ENCODE assay signal across 10 mouse cellular contexts in the genomic region with DNA sequence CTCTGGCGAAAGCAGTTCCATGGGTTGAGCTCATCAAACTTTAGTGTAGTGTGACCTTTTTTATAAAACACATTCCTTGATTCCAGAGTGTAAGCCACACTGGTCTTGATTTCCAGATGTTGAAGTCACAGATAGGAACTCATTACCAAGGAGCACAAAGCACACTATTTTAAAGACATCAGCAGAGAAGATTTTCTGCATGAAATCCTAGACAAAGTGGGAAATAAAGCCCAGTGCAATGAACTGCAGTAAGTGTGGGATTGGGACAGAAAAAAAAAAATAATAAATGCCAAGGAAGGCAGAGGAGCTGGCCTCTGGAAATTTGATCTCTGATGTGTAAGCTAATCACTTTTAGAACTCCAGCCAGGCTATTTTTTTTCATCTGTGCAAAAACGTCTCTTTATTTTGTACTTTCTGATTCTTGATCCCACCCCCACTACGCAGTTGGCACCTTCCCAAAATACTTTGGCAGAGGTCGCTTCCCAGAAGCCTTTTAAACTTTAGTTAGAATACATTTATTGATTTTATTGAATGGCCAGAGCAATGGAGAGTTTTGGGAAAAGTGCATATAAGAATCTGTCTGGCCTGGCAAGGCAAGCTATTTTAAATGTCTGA.
DNase-seq lines count a peak whose midpoint lies in the region; ATAC-seq and TF ChIP-seq lines count a peak whose summit lies in the region.
"Had no signal": no experiment of that assay in that cellular context is flagged by ENCODE, and none has a peak within 500 bp of the region (broad histone marks: within the 10 kb centered on the region; RNA-seq: fewer than 3 reads in every experiment).

No protein-coding gene starts in this region.

- ATAC-seq in hindbrain, postnatal 0 days = no peak
- no peak for ATAC-seq in hindbrain, embryonic 16.5 days
- no peak for ATAC-seq in midbrain, embryonic 14.5 days (ENCODE audit: low FRiP score, low TSS enrichment)
- no peak for ATAC-seq in limb, embryonic 15.5 days (ENCODE audit: insufficient number of reproducible peaks, low FRiP score, low TSS enrichment, low read depth)

- H3K27ac ChIP-seq in hindbrain, postnatal 0 days = no peak overlapping the region
- no peak overlapping the region for H3K27ac ChIP-seq in hindbrain, embryonic 16.5 days (ENCODE audit: low read depth, low read length)
- no peak overlapping the region for H3K27ac ChIP-seq in midbrain, embryonic 14.5 days (replicated peaks; ENCODE audit: low read depth, low read length)
- no peak overlapping the region for H3K27ac ChIP-seq in midbrain, embryonic 10.5 days (replicated peaks)
- H3K27ac ChIP-seq in limb, embryonic 15.5 days = 0 out of 2 replicates have a peak overlapping the region, but pooled peaks have one; percentile 47
- H3K27ac ChIP-seq: embryonic facial prominence, embryonic 12.5 days; layer of hippocampus, adult 2 months had no signal

- 39% methylated on average over 4 of the region's 4 CpGs for WGBS in hindbrain, postnatal 0 days
- WGBS in hindbrain, embryonic 16.5 days = 50% methylated on average over 4 of the region's 4 CpGs
- WGBS in midbrain, embryonic 14.5 days = 42% methylated on average over 4 of the region's 4 CpGs
- WGBS in midbrain, embryonic 10.5 days = 63% methylated on average over 4 of the region's 4 CpGs
- WGBS in limb, embryonic 15.5 days = 12% methylated on average over 4 of the region's 4 CpGs

- H3K4me3 ChIP-seq in hindbrain, postnatal 0 days (ENCODE audit: low read length) = no peak overlapping the region
- no peak overlapping the region for H3K4me3 ChIP-seq in hindbrain, embryonic 16.5 days (ENCODE audit: low read length)
- no peak overlapping the region for H3K4me3 ChIP-seq in midbrain, embryonic 14.5 days (replicated peaks; ENCODE audit: low read depth, low read length)
- no peak overlapping the region for H3K4me3 ChIP-seq in midbrain, embryonic 10.5 days
- H3K4me3 ChIP-seq in limb, embryonic 15.5 days = no peak overlapping the region
- H3K4me3 ChIP-seq: embryonic facial prominence, embryonic 12.5 days; layer of hippocampus, adult 2 months had no signal

- no peak overlapping the region for H3K9ac ChIP-seq in hindbrain, postnatal 0 days (replicated peaks; ENCODE audit: low read length)
- H3K9ac ChIP-seq in hindbrain, embryonic 16.5 days (ENCODE audit: low read depth, low read length) = no peak overlapping the region
- no peak overlapping the region for H3K9ac ChIP-seq in midbrain, embryonic 14.5 days (replicated peaks; ENCODE audit: low read length)
- H3K9ac ChIP-seq in limb, embryonic 15.5 days = no peak overlapping the region
- H3K9ac ChIP-seq: embryonic facial prominence, embryonic 12.5 days had no signal

- peak; percentile 13 for DNase-seq in adrenal gland, postnatal 14 days
- no peak for DNase-seq in adrenal gland, adult 2 months
- DNase-seq in hindbrain, postnatal 0 days (ENCODE audit: low spot score) = peak; percentile 44
- peak; percentile 42 for DNase-seq in midbrain, embryonic 14.5 days
- DNase-seq in midbrain, embryonic 10.5 days (ENCODE audit: low spot score) = no peak
- no peak for DNase-seq in frontal cortex, postnatal 25 days (ENCODE audit: low spot score in 2 of 2)

- no peaks in the 10 kb centered on the region for H3K4me1 ChIP-seq in hindbrain, postnatal 0 days (ENCODE audit: insufficient read depth, low read length)
- peaks cover 3% of the 10 kb centered on the region; the same call in 1 of the 2 replicates for H3K4me1 ChIP-seq in hindbrain, embryonic 16.5 days (ENCODE audit: control insufficient read depth, insufficient read depth, low read depth, low read length)
- H3K4me1 ChIP-seq in midbrain, embryonic 14.5 days (ENCODE audit: control insufficient read depth, insufficient read depth, low read length) = peaks cover 3% of the 10 kb centered on the region; the same call in 1 of the 2 replicates
- H3K4me1 ChIP-seq in midbrain, embryonic 10.5 days = no peaks in the 10 kb centered on the region
- peaks cover 6% of the 10 kb centered on the region for H3K4me1 ChIP-seq in limb, embryonic 15.5 days
- H3K4me1 ChIP-seq: embryonic facial prominence, embryonic 12.5 days had no signal

- no peak overlapping the region for H3K4me2 ChIP-seq in hindbrain, postnatal 0 days (ENCODE audit: low read depth, low read length)
- H3K4me2 ChIP-seq in hindbrain, embryonic 16.5 days (ENCODE audit: low read length) = no peak overlapping the region
- H3K4me2 ChIP-seq in midbrain, embryonic 14.5 days (ENCODE audit: low read length) = no peak overlapping the region
- no peak overlapping the region for H3K4me2 ChIP-seq in limb, embryonic 15.5 days
- H3K4me2 ChIP-seq: embryonic facial prominence, embryonic 12.5 days had no signal

- H3K36me3 ChIP-seq in hindbrain, postnatal 0 days (ENCODE audit: insufficient read depth, low read length) = no peaks in the 10 kb centered on the region
- H3K36me3 ChIP-seq in hindbrain, embryonic 16.5 days (ENCODE audit: control insufficient read depth, insufficient read depth, low read length) = no peaks in the 10 kb centered on the region
- H3K36me3 ChIP-seq in midbrain, embryonic 14.5 days (ENCODE audit: control insufficient read depth, insufficient read depth, low read length) = no peaks in the 10 kb centered on the region
- H3K36me3 ChIP-seq in midbrain, embryonic 10.5 days = no peaks in the 10 kb centered on the region
- H3K36me3 ChIP-seq in limb, embryonic 15.5 days = no peaks in the 10 kb centered on the region
- H3K36me3 ChIP-seq: embryonic facial prominence, embryonic 12.5 days had no signal

- no peaks in the 10 kb centered on the region for H3K9me3 ChIP-seq in hindbrain, postnatal 0 days (ENCODE audit: low read length)
- no peaks in the 10 kb centered on the region for H3K9me3 ChIP-seq in hindbrain, embryonic 16.5 days (ENCODE audit: control insufficient read depth, low read length)
- H3K9me3 ChIP-seq in midbrain, embryonic 14.5 days (ENCODE audit: control insufficient read depth, low read length) = no peaks in the 10 kb centered on the region
- no peaks in the 10 kb centered on the region for H3K9me3 ChIP-seq in midbrain, embryonic 10.5 days (replicated peaks)
- no peaks in the 10 kb centered on the region for H3K9me3 ChIP-seq in limb, embryonic 15.5 days
- H3K9me3 ChIP-seq: embryonic facial prominence, embryonic 12.5 days had no signal

- H3K27me3 ChIP-seq in hindbrain, postnatal 0 days (ENCODE audit: insufficient read depth, low read length) = no peaks in the 10 kb centered on the region
- H3K27me3 ChIP-seq in hindbrain, embryonic 16.5 days (replicated peaks; ENCODE audit: control insufficient read depth, insufficient read depth, low read length) = no peaks in the 10 kb centered on the region
- no peaks in the 10 kb centered on the region for H3K27me3 ChIP-seq in midbrain, embryonic 14.5 days (ENCODE audit: control insufficient read depth, insufficient read depth, low read length)
- no peaks in the 10 kb centered on the region for H3K27me3 ChIP-seq in midbrain, embryonic 10.5 days (ENCODE audit: low read depth, poor library complexity, severe bottlenecking)
- H3K27me3 ChIP-seq in limb, embryonic 15.5 days = no peaks in the 10 kb centered on the region
- H3K27me3 ChIP-seq: embryonic facial prominence, embryonic 12.5 days had no signal

- TF ChIP-seq CTCF in hindbrain, postnatal 0 days (IDR thresholded peaks at IDR 0.05; ENCODE audit: low read depth) = no peak

Comparison
In these comparisons a context has a peak if more than half of its experiments do, and no peak if none do; other contexts are left out.
1. DNase-seq: peak in adrenal gland, postnatal 14 days (single experiment), hindbrain, postnatal 0 days (single experiment) and midbrain, embryonic 14.5 days (single experiment); none in adrenal gland, adult 2 months (single experiment), midbrain, embryonic 10.5 days (single experiment) and frontal cortex, postnatal 25 days (0 of 2).